In the genomic region with DNA sequence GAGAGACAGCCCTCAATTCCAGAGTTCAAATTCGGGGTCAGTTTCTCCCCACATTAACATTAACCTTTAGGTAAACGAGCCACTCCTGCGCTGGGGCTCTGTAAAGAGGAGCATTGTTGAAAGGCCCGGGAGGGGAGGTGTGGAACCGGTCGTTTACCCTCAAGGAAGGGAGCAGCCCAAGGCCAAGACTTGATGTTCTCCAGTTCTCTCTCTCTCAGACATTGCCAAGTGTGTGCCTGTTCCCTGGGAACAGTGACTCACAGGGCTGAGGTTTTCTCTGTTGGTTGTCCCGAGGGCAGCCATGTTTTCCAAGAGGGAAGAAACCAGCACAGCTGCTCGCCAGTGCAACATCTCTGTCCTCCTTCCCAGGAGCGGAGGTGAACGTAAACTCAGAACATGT, we compare ENCODE assay signal across 39 mouse cellular contexts. TPM values are rescaled to one million over a fixed set of nuclear protein-coding genes. Genes with fewer than 3 reads are reported as not detected.
DNase-seq lines count a peak whose midpoint lies in the region; ATAC-seq and TF ChIP-seq lines count a peak whose summit lies in the region.
"Had no signal": no experiment of that assay in that cellular context is flagged by ENCODE, and none has a peak within 500 bp of the region (broad histone marks: within the 10 kb centered on the region; RNA-seq: fewer than 3 reads in every experiment).

No protein-coding gene starts in this region.

- H3K4me2 ChIP-seq in stomach, embryonic 14.5 days (replicated peaks; ENCODE audit: low read depth, low read length): no peak overlapping the region
- no peak overlapping the region for H3K4me2 ChIP-seq in forebrain, embryonic 11.5 days (ENCODE audit: low read depth, low read length, severe bottlenecking)
- H3K4me2 ChIP-seq: embryonic facial prominence, embryonic 12.5 days; forebrain, embryonic 15.5 days; heart, embryonic 13.5 days; kidney, embryonic 15.5 days; liver, embryonic 12.5 days; midbrain, embryonic 12.5 days; neural tube, embryonic 12.5 days had no signal

- in situ Hi-C loops in ES-E14 (cut with MboI; ENCODE audit: low sequenced_read_pairs in 2 of 2, unreplicated experiment in 2 of 2): no loop called here

- intact Hi-C loops in heart, postnatal 14 days (cut with DNase I): loop anchor here (10.0 kb wide), 1 partner anchor 256 kb away; no protein-coding TSS in a partner anchor

- H3K4me3 ChIP-seq in ES-E14 (ENCODE audit: insufficient read depth in 1 of 2, low read depth in 1 of 2, low read length in 2 of 2, poor library complexity in 1 of 2, severe bottlenecking in 1 of 2): no peak overlapping the region
- no peak overlapping the region for H3K4me3 ChIP-seq in stomach, embryonic 14.5 days (ENCODE audit: low read depth, low read length)
- H3K4me3 ChIP-seq in forebrain, embryonic 11.5 days (ENCODE audit: low read depth, low read length): no peak overlapping the region
- H3K4me3 ChIP-seq: embryonic facial prominence, embryonic 12.5 days; forebrain, embryonic 15.5 days; heart, embryonic 13.5 days; hindbrain, embryonic 10.5 days; kidney, embryonic 15.5 days; left cerebral cortex, adult 2 months; liver, embryonic 12.5 days; midbrain, embryonic 12.5 days; myocyte; neural tube, embryonic 12.5 days had no signal

- H3K36me3 ChIP-seq in ES-E14 (ENCODE audit: control insufficient read depth, insufficient read depth, low read length, poor library complexity, severe bottlenecking): no peaks in the 10 kb centered on the region
- no peaks in the 10 kb centered on the region for H3K36me3 ChIP-seq in stomach, embryonic 14.5 days (ENCODE audit: control insufficient read depth, insufficient read depth, low read length)
- no peaks in the 10 kb centered on the region for H3K36me3 ChIP-seq in forebrain, embryonic 11.5 days (ENCODE audit: control insufficient read depth, insufficient read depth, low read length)
- H3K36me3 ChIP-seq: embryonic facial prominence, embryonic 12.5 days; forebrain, embryonic 15.5 days; heart, embryonic 13.5 days; hindbrain, embryonic 10.5 days; kidney, embryonic 15.5 days; liver, embryonic 12.5 days; midbrain, embryonic 12.5 days; neural tube, embryonic 12.5 days had no signal

- peak overlapping the region; percentile 85 for H3K27ac ChIP-seq in ES-E14 (ENCODE audit: insufficient read depth, low read depth, low read length, poor library complexity, severe bottlenecking)
- peak overlapping the region; percentile 52; the same call in 1 of the 2 replicates for H3K27ac ChIP-seq in stomach, embryonic 14.5 days (ENCODE audit: low read length)
- H3K27ac ChIP-seq in forebrain, embryonic 11.5 days (ENCODE audit: low read depth, low read length): no peak overlapping the region
- H3K27ac ChIP-seq: embryonic facial prominence, embryonic 12.5 days; forebrain, embryonic 15.5 days; heart, embryonic 13.5 days; hindbrain, embryonic 10.5 days; hindbrain, postnatal 0 days; kidney, embryonic 15.5 days; left cerebral cortex, adult 2 months; liver, embryonic 12.5 days; midbrain, embryonic 12.5 days; neural tube, embryonic 12.5 days had no signal

- peaks cover 9 to 11% of the 10 kb centered on the region in 2 experiments for H3K4me1 ChIP-seq in ES-E14 (ENCODE audit: control insufficient read depth in 2 of 2, insufficient read depth in 2 of 2, low read length in 2 of 2, poor library complexity in 1 of 2)
- 0 out of 2 replicates have a peak, but pooled peaks cover 2% of the 10 kb centered on the region for H3K4me1 ChIP-seq in stomach, embryonic 14.5 days (ENCODE audit: control insufficient read depth, insufficient read depth, low read length)
- H3K4me1 ChIP-seq in forebrain, embryonic 11.5 days (replicated peaks; ENCODE audit: control insufficient read depth, insufficient read depth, low read length): no peaks in the 10 kb centered on the region
- H3K4me1 ChIP-seq: forebrain, embryonic 15.5 days; heart, embryonic 13.5 days; liver, embryonic 12.5 days had no signal

- WGBS in stomach, embryonic 14.5 days: 44% methylated on average over 10 of the region's 10 CpGs
- 64% methylated on average over 10 of the region's 10 CpGs for WGBS in forebrain, embryonic 11.5 days

- no peaks in the 10 kb centered on the region for H3K9me3 ChIP-seq in ES-E14 (ENCODE audit: control insufficient read depth, insufficient read depth, low read depth, low read length)
- H3K9me3 ChIP-seq in stomach, embryonic 14.5 days (ENCODE audit: control insufficient read depth, low read depth, low read length): no peaks in the 10 kb centered on the region
- H3K9me3 ChIP-seq in forebrain, embryonic 11.5 days (ENCODE audit: control insufficient read depth, low read length): no peaks in the 10 kb centered on the region
- H3K9me3 ChIP-seq: embryonic facial prominence, embryonic 12.5 days; forebrain, embryonic 15.5 days; heart, embryonic 13.5 days; hindbrain, embryonic 10.5 days; kidney, embryonic 15.5 days; liver, embryonic 12.5 days; midbrain, embryonic 12.5 days; neural tube, embryonic 12.5 days had no signal

- H3K9ac ChIP-seq in ES-E14 (ENCODE audit: insufficient read depth, low read depth, low read length, poor library complexity, severe bottlenecking): no peak overlapping the region
- H3K9ac ChIP-seq in stomach, embryonic 14.5 days (replicated peaks; ENCODE audit: low read depth, low read length): no peak overlapping the region
- H3K9ac ChIP-seq in forebrain, embryonic 11.5 days (ENCODE audit: low read length): no peak overlapping the region
- H3K9ac ChIP-seq: embryonic facial prominence, embryonic 12.5 days; forebrain, embryonic 15.5 days; heart, embryonic 13.5 days; kidney, embryonic 15.5 days; liver, embryonic 12.5 days; liver, postnatal 0 days; midbrain, embryonic 12.5 days; neural tube, embryonic 12.5 days had no signal

- DNase-seq in ES-E14 (ENCODE audit: low read depth, low spot score): no peak
- DNase-seq in adipocyte (ENCODE audit: low spot score): peak; percentile 57
- DNase-seq in heart, postnatal 14 days: no peak
- no peak for DNase-seq in ovary, postnatal 14 days (ENCODE audit: low spot score)
- DNase-seq in forebrain, embryonic 11.5 days (ENCODE audit: low spot score): no peak
- no peak for DNase-seq in adrenal gland, postnatal 25 days
- DNase-seq: adrenal gland, adult 2 months; cerebellum, adult 8-10 months; cerebellum, postnatal 25 days; gastrocnemius, postnatal 10 days; heart, postnatal 10 days; kidney, adult 18-20 months; kidney, postnatal 25 days; liver, postnatal 0 days; lung, postnatal 36 days; right cerebral cortex, postnatal 4 days; thymus, adult 18-20 months; thymus, postnatal 25 days had no signal

- no peaks in the 10 kb centered on the region for H3K27me3 ChIP-seq in stomach, embryonic 14.5 days (ENCODE audit: control insufficient read depth, insufficient read depth, low read length)
- H3K27me3 ChIP-seq in forebrain, embryonic 11.5 days (ENCODE audit: control insufficient read depth, insufficient read depth, low read length): 0 out of 2 replicates have a peak, but pooled peaks cover 2% of the 10 kb centered on the region

- peak; percentile 72 for ATAC-seq in stomach, embryonic 14.5 days (ENCODE audit: insufficient number of reproducible peaks, insufficient read depth, low FRiP score, low read depth)
- no peak for ATAC-seq in forebrain, embryonic 11.5 days (replicated peaks; ENCODE audit: low FRiP score)
- ATAC-seq: forebrain, embryonic 15.5 days; hindbrain, postnatal 0 days; liver, embryonic 12.5 days; liver, postnatal 0 days had no signal

TF ChIP-seq in ES-E14, 5 proteins besides CTCF, POLR2A, EP300 and RAD21:
- TF ChIP-seq ZC3H11A (IDR thresholded peaks at IDR 0.05; ENCODE audit: borderline replicate concordance, low read depth, low read length): no peak
- no peak for TF ChIP-seq HCFC1 (IDR thresholded peaks at IDR 0.05; ENCODE audit: borderline replicate concordance, insufficient read depth, low read length)
- TF ChIP-seq ZNF384 (IDR thresholded peaks at IDR 0.05; ENCODE audit: low read depth, low read length): 0 out of 2 replicates have a peak, but pooled peaks have one; percentile 31
- TF ChIP-seq CHD2 (IDR thresholded peaks at IDR 0.05; ENCODE audit: low read depth, low read length): no peak
- TF ChIP-seq MAFK (IDR thresholded peaks at IDR 0.05; ENCODE audit: insufficient read depth, low read depth, low read length): no peak

RNA-seq across cellular contexts. Expression of gene Ttll6, which starts 3.0 kb away (rescaled TPM):
- 5.0 and 5.4 TPM in 2 replicates for total RNA-seq in ES-E14 (2012; rRNA removed)
- 0.12 TPM in 1 of 2 replicates, not detected in the other for polyA plus RNA-seq in stomach, embryonic 14.5 days (2014; fragmentation: Nextera tagmentation; extraction: Ambion mirVana)
- total RNA-seq in heart, postnatal 14 days (2021): under 1 TPM in 1 of 2 experiments, not detected in 1; 0.07 TPM
- polyA plus RNA-seq in forebrain, embryonic 11.5 days (2014; fragmentation: Nextera tagmentation; extraction: Ambion mirVana): not detected in 2 replicates
- total RNA-seq in adrenal gland, postnatal 25 days (2021): not detected in 2 replicates
- total RNA-seq: adrenal gland, adult 2 months; adrenal gland, postnatal 4 days; CH12.LX; gastrocnemius, postnatal 10 days; heart, postnatal 10 days; left cerebral cortex, adult 2 months; megakaryocyte, adult 5-6 weeks had no signal
- polyA plus RNA-seq: adrenal gland, adult 2 months; heart, embryonic 13.5 days; kidney, embryonic 15.5 days; liver, embryonic 12.5 days; liver, postnatal 0 days; midbrain, embryonic 12.5 days; myocyte; neural tube, embryonic 12.5 days; spleen, adult 2 months had no signal

RNA-seq across cellular contexts. Expression of gene Calcoco2, which starts 18.8 kb away (rescaled TPM):
- 23.3 and 160 TPM in 2 replicates for total RNA-seq in ES-E14 (2012; rRNA removed)
- polyA plus RNA-seq in stomach, embryonic 14.5 days (2014; fragmentation: Nextera tagmentation; extraction: Ambion mirVana): 0.15 TPM in 1 of 2 replicates, not detected in the other
- total RNA-seq in heart, postnatal 14 days (2021): not detected
- polyA plus RNA-seq in forebrain, embryonic 11.5 days (2014; fragmentation: Nextera tagmentation; extraction: Ambion mirVana): not detected in 2 replicates
- total RNA-seq in adrenal gland, postnatal 25 days (2021): not detected in 2 replicates
- total RNA-seq: adrenal gland, adult 2 months; adrenal gland, postnatal 4 days; CH12.LX; gastrocnemius, postnatal 10 days; heart, postnatal 10 days; hindbrain, postnatal 0 days; left cerebral cortex, adult 2 months; left cerebral cortex, postnatal 36 days; megakaryocyte, adult 5-6 weeks; midbrain, postnatal 0 days had no signal
- polyA plus RNA-seq: adrenal gland, adult 2 months; embryonic facial prominence, embryonic 12.5 days; forebrain, embryonic 15.5 days; frontal cortex, adult 2 months; gonadal fat pad, adult 2 months; heart, embryonic 13.5 days; hindbrain, embryonic 10.5 days; kidney, embryonic 15.5 days; limb, embryonic 14.5 days; liver, embryonic 12.5 days; liver, postnatal 0 days; midbrain, embryonic 12.5 days; midbrain, postnatal 0 days; myocyte; neural tube, embryonic 12.5 days; spleen, adult 2 months had no signal

RNA-seq across cellular contexts. Expression of gene Atp5g1, which starts 55.1 kb away (rescaled TPM):
- 726 and 963 TPM in 2 replicates for total RNA-seq in ES-E14 (2012; rRNA removed)
- 739 and 807 TPM in 2 replicates for polyA plus RNA-seq in stomach, embryonic 14.5 days (2014; fragmentation: Nextera tagmentation; extraction: Ambion mirVana)
- total RNA-seq in heart, postnatal 14 days (2021): 1,000 to 10,000 TPM; 3,151 to 3,310 TPM
- polyA plus RNA-seq in forebrain, embryonic 11.5 days (2014; fragmentation: Nextera tagmentation; extraction: Ambion mirVana): 440 and 449 TPM in 2 replicates
- total RNA-seq in adrenal gland, postnatal 25 days (2021): 260 and 278 TPM in 2 replicates

Comparison
In these comparisons a context has a peak if more than half of its experiments do, and no peak if none do; other contexts are left out.
1. RNA of gene Calcoco2, which starts 18.8 kb away (total RNA-seq): 23.3 to 160 TPM in ES-E14; not detected in heart, postnatal 14 days and not detected in adrenal gland, postnatal 25 days; every median in the first group is over 10 times any median in the second.